In the genomic region with DNA sequence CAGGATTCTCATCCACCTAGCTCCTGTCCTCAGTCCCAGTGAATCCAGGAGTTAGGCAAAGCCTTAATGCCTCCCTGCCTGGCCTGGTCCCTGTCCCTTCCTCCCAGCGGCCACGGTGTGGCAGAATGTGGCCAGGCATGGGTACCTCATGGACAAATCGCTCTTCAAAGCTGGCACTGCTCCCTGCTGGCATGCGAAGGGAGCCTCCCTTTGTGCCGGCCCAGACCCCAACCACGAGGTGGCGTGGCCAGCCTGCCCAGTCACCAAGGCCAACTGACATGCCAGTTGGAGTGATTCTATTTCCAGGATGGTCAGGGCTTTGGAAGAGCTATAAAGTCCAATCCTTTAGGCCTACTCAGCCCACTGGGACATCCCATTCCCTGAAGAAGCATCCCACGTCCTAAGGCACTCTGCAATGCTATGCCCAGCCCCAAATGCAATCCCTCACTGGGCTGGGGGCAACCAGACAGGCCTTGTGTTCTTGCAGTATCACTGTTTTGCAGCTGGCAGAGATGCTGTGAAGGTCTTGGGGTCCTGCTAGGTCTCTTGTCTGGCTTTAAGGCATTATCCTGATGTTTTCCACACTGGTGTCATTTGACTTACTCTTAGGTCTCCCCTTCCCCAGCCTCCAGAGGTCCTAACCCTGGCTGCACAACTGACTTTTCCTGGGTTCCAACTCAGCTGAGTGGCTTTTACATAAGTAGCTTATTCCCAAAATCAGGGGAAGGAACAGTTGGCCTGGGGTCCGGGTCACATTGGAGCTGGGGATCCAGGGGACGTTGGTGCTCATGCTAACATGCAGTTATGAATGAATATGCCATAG, we compare ENCODE assay signal across 9 mouse cellular contexts. TPM values are rescaled to one million over a fixed set of nuclear protein-coding genes. Genes with fewer than 3 reads are reported as not detected.
A peak's percentile ranks its signal among the peaks of the same experiment; 100 is the strongest.
DNase-seq lines count a peak whose midpoint lies in the region; ATAC-seq and TF ChIP-seq lines count a peak whose summit lies in the region.
"Had no signal": no experiment of that assay in that cellular context is flagged by ENCODE, and none has a peak within 500 bp of the region (broad histone marks: within the 10 kb centered on the region; RNA-seq: fewer than 3 reads in every experiment).

No protein-coding gene starts in this region.

- H3K4me2 ChIP-seq in limb, embryonic 13.5 days (replicated peaks): no peak overlapping the region

- H3K9ac ChIP-seq in limb, embryonic 13.5 days: no peak overlapping the region

- no peak overlapping the region for H3K4me3 ChIP-seq in limb, embryonic 13.5 days
- no peak overlapping the region for H3K4me3 ChIP-seq in thymus, adult 2 months (ENCODE audit: control insufficient read depth, insufficient read depth, low read length)

- no peaks in the 10 kb centered on the region for H3K9me3 ChIP-seq in limb, embryonic 13.5 days

- 80% methylated on average over 10 of the region's 10 CpGs for WGBS in limb, embryonic 13.5 days
- 87% methylated on average over 10 of the region's 10 CpGs for WGBS in thymus, adult 2 months

- peak overlapping the region; percentile 99 for H3K27ac ChIP-seq in limb, embryonic 13.5 days
- H3K27ac ChIP-seq in thymus, adult 2 months (ENCODE audit: control insufficient read depth, insufficient read depth, low read length): no peak overlapping the region

- peak; percentile 46 to 64 for DNase-seq in layer of hippocampus, postnatal 10 days (ENCODE audit: low spot score in 2 of 2)
- no peak for DNase-seq in layer of hippocampus, adult 11-12 months (ENCODE audit: low spot score)
- DNase-seq in adrenal gland, postnatal 36 days: peak; percentile 66 to 73
- DNase-seq in gastrocnemius, adult 8-10 months (ENCODE audit: low spot score in 2 of 2): peak; percentile 75 to 88
- no peak for DNase-seq in frontal cortex, adult 2 months (ENCODE audit: extremely low spot score in 1 of 2, low spot score in 1 of 2)
- DNase-seq in thymus, adult 2 months: no peak
- DNase-seq in retina, embryonic 14.5 days (ENCODE audit: low spot score): no peak

- no peaks in the 10 kb centered on the region for H3K36me3 ChIP-seq in limb, embryonic 13.5 days
- no peaks in the 10 kb centered on the region for H3K36me3 ChIP-seq in thymus, adult 2 months (ENCODE audit: control insufficient read depth, insufficient read depth, low read length)

- no peak for TF ChIP-seq CTCF in thymus, adult 2 months (IDR thresholded peaks at IDR 0.05; ENCODE audit: borderline replicate concordance, control insufficient read depth, extremely low read depth, insufficient read depth, low read length, poor library complexity)

- no peaks in the 10 kb centered on the region for H3K27me3 ChIP-seq in limb, embryonic 13.5 days
- no peaks in the 10 kb centered on the region for H3K27me3 ChIP-seq in thymus, adult 2 months (ENCODE audit: control insufficient read depth, insufficient read depth, low read length)

- H3K4me1 ChIP-seq in limb, embryonic 13.5 days: peaks cover 99% of the 10 kb centered on the region
- H3K4me1 ChIP-seq in thymus, adult 2 months (replicated peaks; ENCODE audit: control insufficient read depth, insufficient read depth, low read length): peaks cover 2% of the 10 kb centered on the region; the same call in 1 of the 2 replicates

- no peak for TF ChIP-seq POLR2A in thymus, adult 2 months (IDR thresholded peaks at IDR 0.05; ENCODE audit: control insufficient read depth, extremely low read depth, insufficient read depth, low read length, poor library complexity)

- no peak for ATAC-seq in limb, embryonic 13.5 days (ENCODE audit: low FRiP score, low read depth)
- ATAC-seq: intestine, embryonic 16.5 days had no signal

RNA-seq across cellular contexts. Expression of gene Mrpl23, which starts 17.7 kb away (rescaled TPM):
- total RNA-seq in layer of hippocampus, postnatal 10 days (2021): 10 to 100 TPM in 1 of 2 experiments, 1 to 10 TPM in 1; 8.4 to 12.9 TPM
- 1 to 10 TPM; 6.2 to 8.1 TPM for total RNA-seq in adrenal gland, postnatal 36 days (2021)
- total RNA-seq in gastrocnemius, adult 8-10 months (2022): 1 to 10 TPM; 1.0 to 5.1 (median 3.1) TPM
- polyA plus RNA-seq in limb, embryonic 13.5 days (2015; fragmentation: Nextera tagmentation; extraction: Ambion mirVana): 27.3 and 35.1 TPM in 2 replicates
- 81.6 and 81.9 TPM in 2 replicates for polyA plus RNA-seq in frontal cortex, adult 2 months (2012; rRNA removed)
- 16.7 and 21.3 TPM in 2 replicates for polyA plus RNA-seq in thymus, adult 2 months (2012; rRNA removed)

RNA-seq across cellular contexts. Expression of gene Tnnt3, which starts 51.5 kb away (rescaled TPM):
- under 1 TPM; 0.82 to 0.96 TPM for total RNA-seq in layer of hippocampus, postnatal 10 days (2021)
- total RNA-seq in adrenal gland, postnatal 36 days (2021): 1 to 10 TPM in 1 of 2 experiments, under 1 TPM in 1; 0.40 to 1.2 TPM
- total RNA-seq in gastrocnemius, adult 8-10 months (2022): over 10,000 TPM; 31,851 to 38,724 (median 35,835) TPM
- polyA plus RNA-seq in limb, embryonic 13.5 days (2015; fragmentation: Nextera tagmentation; extraction: Ambion mirVana): 60.9 and 62.3 TPM in 2 replicates
- 0.50 and 1.8 TPM in 2 replicates for polyA plus RNA-seq in frontal cortex, adult 2 months (2012; rRNA removed)
- polyA plus RNA-seq in thymus, adult 2 months (2012; rRNA removed): 1.1 and 2.2 TPM in 2 replicates

Comparison
In these comparisons a context has a peak if more than half of its experiments do, and no peak if none do; other contexts are left out.
1. DNase-seq: peak in layer of hippocampus, postnatal 10 days (2 of 2), adrenal gland, postnatal 36 days (2 of 2) and gastrocnemius, adult 8-10 months (2 of 2); none in layer of hippocampus, adult 11-12 months (single experiment), frontal cortex, adult 2 months (0 of 2), thymus, adult 2 months (single experiment) and retina, embryonic 14.5 days (single experiment).
2. RNA of gene Tnnt3, which starts 51.5 kb away (total RNA-seq): 31,851 to 38,724 TPM in gastrocnemius, adult 8-10 months; 0.40 to 1.2 TPM in adrenal gland, postnatal 36 days and 0.82 to 0.96 TPM in layer of hippocampus, postnatal 10 days; every median in the first group is over 1,000 times any median in the second.